Mouse (Mus musculus): ENCODE data around the gene Efhc2. TPM values are rescaled to one million over a fixed set of nuclear protein-coding genes. Genes with fewer than 3 reads are reported as not detected.

Gene Efhc2
- polyA plus RNA-seq (2015; fragmentation: Nextera tagmentation; extraction: Ambion mirVana) = 0.05 TPM in 1 of 2 replicates, not detected in the other

- WGBS (ENCODE audit: insufficient replicate concordance) = 10% methylated on average over 19 of the region's 19 CpGs
These were observed at the start of gene Efhc2 for GRCm38 (mm10) chrX:17319126-17319583. Gene Efhc2 (minus strand): TSS chrX:17319368.

GRCm38 (mm10) chrX:17365114-17365513 is 45.9 kb upstream of the Efhc2 start:
- 14% methylated on average over 2 of the region's 2 CpGs for WGBS (ENCODE audit: insufficient replicate concordance)
- no peak for ATAC-seq (ENCODE audit: insufficient read depth)

More at GRCm38 (mm10) chrX:17319126-17319583, at the start of gene Efhc2:
- Histone ChIP-seq H3K27me3 (no peaks in the 10 kb centered on the region), H3K4me3 (replicated peaks) (no peak within 1 kb of the TSS), H3K4me2 (peak within 1 kb of the TSS; percentile 42), H3K27ac (replicated peaks) (no peak within 1 kb of the TSS), H3K36me3 (replicated peaks) (no peaks in the 10 kb centered on the region), H3K4me1 (replicated peaks) (no peaks in the 10 kb centered on the region), H3K9ac (no peak within 1 kb of the TSS), H3K9me3 (replicated peaks) (no peaks in the 10 kb centered on the region)
- no peak for ATAC-seq (ENCODE audit: insufficient read depth)

GRCm38 (mm10) chrX:17300349-17300880 is 18.8 kb downstream of the Efhc2 start:
- H3K27ac ChIP-seq (replicated peaks) = no peak overlapping the region
- H3K27me3 ChIP-seq = no peaks in the 10 kb centered on the region
- H3K4me1 ChIP-seq (replicated peaks) = no peaks in the 10 kb centered on the region
- H3K4me3 ChIP-seq (replicated peaks) = no peak overlapping the region
- no peak overlapping the region for H3K4me2 ChIP-seq
- no peaks in the 10 kb centered on the region for H3K36me3 ChIP-seq (replicated peaks)
- no peak for ATAC-seq (ENCODE audit: insufficient read depth)
- no peaks in the 10 kb centered on the region for H3K9me3 ChIP-seq (replicated peaks)
- WGBS (ENCODE audit: insufficient replicate concordance) = 35% methylated on average over 3 of the region's 3 CpGs
- H3K9ac ChIP-seq = no peak overlapping the region

More at GRCm38 (mm10) chrX:17365114-17365513, 45.9 kb upstream of the Efhc2 start:
- no peaks in the 10 kb centered on the region for H3K27me3 ChIP-seq
- no peaks in the 10 kb centered on the region for H3K36me3 ChIP-seq (replicated peaks)
- no peak overlapping the region for H3K9ac ChIP-seq
- H3K9me3 ChIP-seq (replicated peaks) = no peaks in the 10 kb centered on the region
- H3K4me1 ChIP-seq (replicated peaks) = no peaks in the 10 kb centered on the region
- H3K4me2 ChIP-seq = no peak overlapping the region
- no peak overlapping the region for H3K27ac ChIP-seq (replicated peaks)
- H3K4me3 ChIP-seq (replicated peaks) = no peak overlapping the region

- Histone ChIP-seq H3K27me3 (no peaks in the 10 kb centered on the region), H3K9me3 (replicated peaks) (no peaks in the 10 kb centered on the region), H3K36me3 (replicated peaks) (no peaks in the 10 kb centered on the region), H3K27ac (replicated peaks) (no peak overlapping the region), H3K4me3 (replicated peaks) (no peak overlapping the region), H3K4me2 (no peak overlapping the region), H3K9ac (no peak overlapping the region), H3K4me1 (replicated peaks) (no peaks in the 10 kb centered on the region)
- WGBS (ENCODE audit: insufficient replicate concordance) = 51% methylated on average over 2 of the region's 2 CpGs
- ATAC-seq (ENCODE audit: insufficient read depth) = no peak
These were observed 35.3 kb downstream of the Efhc2 start for GRCm38 (mm10) chrX:17283899-17284298.

- Histone ChIP-seq H3K4me1 (replicated peaks) (no peaks in the 10 kb centered on the region), H3K4me2 (no peak overlapping the region)
These were observed 94.0 kb downstream of the Efhc2 start for GRCm38 (mm10) chrX:17225141-17225540.

GRCm38 (mm10) chrX:17217451-17217850 is 101.7 kb downstream of the Efhc2 start:
- ATAC-seq (ENCODE audit: insufficient read depth) = no peak
- H3K4me3 ChIP-seq (replicated peaks) = no peak overlapping the region
- no peaks in the 10 kb centered on the region for H3K4me1 ChIP-seq (replicated peaks)
- no peak overlapping the region for H3K27ac ChIP-seq (replicated peaks)
- no peak overlapping the region for H3K4me2 ChIP-seq
- H3K36me3 ChIP-seq (replicated peaks) = no peaks in the 10 kb centered on the region
- no peak overlapping the region for H3K9ac ChIP-seq
- no peaks in the 10 kb centered on the region for H3K9me3 ChIP-seq (replicated peaks)
- no peaks in the 10 kb centered on the region for H3K27me3 ChIP-seq

More at GRCm38 (mm10) chrX:17225141-17225540, 94.0 kb downstream of the Efhc2 start:
- Histone ChIP-seq H3K36me3 (replicated peaks) (no peaks in the 10 kb centered on the region), H3K4me3 (replicated peaks) (no peak overlapping the region), H3K27me3 (no peaks in the 10 kb centered on the region), H3K9ac (no peak overlapping the region), H3K27ac (replicated peaks) (no peak overlapping the region), H3K9me3 (replicated peaks) (no peaks in the 10 kb centered on the region)
- ATAC-seq (ENCODE audit: insufficient read depth) = no peak

GRCm38 (mm10) chrX:17213515-17213914 is 105.7 kb downstream of the Efhc2 start:
- Histone ChIP-seq H3K36me3 (replicated peaks) (no peaks in the 10 kb centered on the region), H3K27ac (replicated peaks) (no peak overlapping the region), H3K4me2 (no peak overlapping the region), H3K9ac (no peak overlapping the region), H3K27me3 (no peaks in the 10 kb centered on the region), H3K9me3 (replicated peaks) (no peaks in the 10 kb centered on the region), H3K4me1 (replicated peaks) (no peaks in the 10 kb centered on the region), H3K4me3 (replicated peaks) (no peak overlapping the region)
- no peak for ATAC-seq (ENCODE audit: insufficient read depth)
- WGBS (ENCODE audit: insufficient replicate concordance) = 58% methylated on average over 2 of the region's 2 CpGs

GRCm38 (mm10) chrX:17175748-17176147 is 143.4 kb downstream of the Efhc2 start:
- H3K4me3 ChIP-seq (replicated peaks) = no peak overlapping the region
- H3K27ac ChIP-seq (replicated peaks) = no peak overlapping the region
- H3K36me3 ChIP-seq (replicated peaks) = no peaks in the 10 kb centered on the region
- ATAC-seq (ENCODE audit: insufficient read depth) = no peak
- 41% methylated on average over 3 of the region's 3 CpGs for WGBS (ENCODE audit: insufficient replicate concordance)
- no peaks in the 10 kb centered on the region for H3K27me3 ChIP-seq
- no peaks in the 10 kb centered on the region for H3K4me1 ChIP-seq (replicated peaks)
- H3K4me2 ChIP-seq = no peak overlapping the region
- H3K9ac ChIP-seq = no peak overlapping the region
- H3K9me3 ChIP-seq (replicated peaks) = no peaks in the 10 kb centered on the region

GRCm38 (mm10) chrX:17165638-17166037 is 153.5 kb downstream of the Efhc2 start:
- Histone ChIP-seq H3K4me3 (replicated peaks) (no peak overlapping the region), H3K36me3 (replicated peaks) (no peaks in the 10 kb centered on the region), H3K4me1 (replicated peaks) (no peaks in the 10 kb centered on the region), H3K9me3 (replicated peaks) (no peaks in the 10 kb centered on the region), H3K9ac (no peak overlapping the region), H3K27me3 (no peaks in the 10 kb centered on the region), H3K4me2 (no peak overlapping the region), H3K27ac (replicated peaks) (no peak overlapping the region)
- ATAC-seq (ENCODE audit: insufficient read depth) = no peak
- WGBS (ENCODE audit: insufficient replicate concordance) = 11% methylated on average over 1 of the region's 1 CpGs

All from liver, embryonic 15.5 days (tissue).